Mouse (Mus musculus): ENCODE results near the gene Cdk14. TPM values are rescaled to one million over a fixed set of nuclear protein-coding genes. Genes with fewer than 3 reads are reported as not detected.

The Cdk14 gene
- polyA plus RNA-seq, 1 experiment = 2.9 TPM

DNA sequence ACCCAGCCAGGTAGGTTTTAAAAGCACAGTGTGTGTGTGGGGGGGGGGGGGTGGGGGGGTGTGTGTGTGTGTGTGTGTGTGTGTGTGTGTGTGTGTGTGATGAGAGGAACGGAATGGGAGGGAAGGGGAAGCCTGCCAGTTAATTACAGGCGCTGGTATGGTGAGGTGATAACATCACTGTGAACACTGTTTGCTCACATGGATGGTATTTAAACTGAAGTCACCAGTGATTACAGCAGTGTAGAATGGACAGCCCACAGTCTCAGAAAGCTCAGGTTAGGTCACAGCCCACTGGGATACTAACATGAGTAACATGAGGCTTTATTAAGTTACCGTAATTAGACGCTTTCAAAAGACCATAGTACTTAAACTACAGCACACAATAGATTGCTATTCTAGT is 129.4 kb downstream of the Cdk14 start:
- no peaks in the 10 kb centered on the region for H3K27me3 ChIP-seq (ENCODE audit: control insufficient read depth, insufficient read depth, low read length)
- no peak overlapping the region for H3K27ac ChIP-seq (ENCODE audit: insufficient read depth, low read length)
- WGBS = 85% methylated on average over 4 of the region's 4 CpGs
- no peak for TF ChIP-seq POLR2A (IDR thresholded peaks at IDR 0.05; ENCODE audit: low read depth, low read length)
- no peak for TF ChIP-seq CTCF (IDR thresholded peaks at IDR 0.05; ENCODE audit: extremely low read depth, insufficient read depth, insufficient read length, insufficient replicate concordance)
- H3K36me3 ChIP-seq (ENCODE audit: control insufficient read depth, insufficient read depth, low read length) = no peaks in the 10 kb centered on the region
- no peak for DNase-seq (ENCODE audit: low read depth in 1 of 2, low spot score in 2 of 2)
- no peaks in the 10 kb centered on the region for H3K4me1 ChIP-seq (ENCODE audit: control insufficient read depth, insufficient read depth, insufficient read length)
- H3K4me3 ChIP-seq (ENCODE audit: extremely low read depth, insufficient read depth, insufficient read length) = no peak overlapping the region

DNA sequence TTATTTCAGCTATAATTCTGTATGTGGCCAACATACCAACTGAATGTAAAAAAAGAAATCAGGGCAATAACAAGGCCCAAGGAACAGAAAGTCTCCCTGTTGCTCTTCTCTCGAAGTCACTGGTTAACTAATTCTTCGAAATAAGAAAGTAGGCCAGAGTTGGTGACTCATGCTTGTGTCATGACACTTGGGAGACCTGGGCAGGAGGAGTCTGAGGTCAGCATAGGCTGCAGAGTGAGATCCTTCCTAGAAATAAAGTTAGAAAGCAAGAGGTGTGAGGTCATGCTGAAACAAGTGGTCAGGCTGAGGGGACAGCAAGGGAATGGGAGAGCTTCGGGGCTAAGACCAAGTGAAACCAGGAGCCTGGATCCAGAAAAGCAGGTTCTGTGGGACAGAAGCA is 134.2 kb downstream of the Cdk14 start:
- Histone ChIP-seq H3K36me3 (ENCODE audit: control insufficient read depth, insufficient read depth, low read length) (no peaks in the 10 kb centered on the region), H3K4me3 (ENCODE audit: extremely low read depth, insufficient read depth, insufficient read length) (no peak overlapping the region), H3K27me3 (ENCODE audit: control insufficient read depth, insufficient read depth, low read length) (no peaks in the 10 kb centered on the region), H3K27ac (ENCODE audit: insufficient read depth, low read length) (no peak overlapping the region), H3K4me1 (ENCODE audit: control insufficient read depth, insufficient read depth, insufficient read length) (no peaks in the 10 kb centered on the region)
- WGBS = 74% methylated on average over 3 of the region's 3 CpGs
- TF ChIP-seq POLR2A (IDR thresholded peaks at IDR 0.05; ENCODE audit: low read depth, low read length) = no peak
- no peak for DNase-seq (ENCODE audit: low read depth in 1 of 2, low spot score in 2 of 2)

- no peak overlapping the region for H3K4me3 ChIP-seq (ENCODE audit: extremely low read depth, insufficient read depth, insufficient read length)
- no peaks in the 10 kb centered on the region for H3K36me3 ChIP-seq (ENCODE audit: control insufficient read depth, insufficient read depth, low read length)
- H3K27ac ChIP-seq (ENCODE audit: insufficient read depth, low read length) = no peak overlapping the region
- H3K27me3 ChIP-seq (ENCODE audit: control insufficient read depth, insufficient read depth, low read length) = no peaks in the 10 kb centered on the region
- no peaks in the 10 kb centered on the region for H3K4me1 ChIP-seq (ENCODE audit: control insufficient read depth, insufficient read depth, insufficient read length)
- DNase-seq (ENCODE audit: low read depth in 1 of 2, low spot score in 2 of 2) = no peak
- 85% methylated on average over 5 of the region's 5 CpGs for WGBS
- TF ChIP-seq POLR2A (IDR thresholded peaks at IDR 0.05; ENCODE audit: low read depth, low read length) (no peak), CTCF (IDR thresholded peaks at IDR 0.05; ENCODE audit: extremely low read depth, insufficient read depth, insufficient read length, insufficient replicate concordance) (no peak)
Observed at GRCm38 (mm10) chr5:5284531-5284930, 135.6 kb downstream of the Cdk14 start.

DNA sequence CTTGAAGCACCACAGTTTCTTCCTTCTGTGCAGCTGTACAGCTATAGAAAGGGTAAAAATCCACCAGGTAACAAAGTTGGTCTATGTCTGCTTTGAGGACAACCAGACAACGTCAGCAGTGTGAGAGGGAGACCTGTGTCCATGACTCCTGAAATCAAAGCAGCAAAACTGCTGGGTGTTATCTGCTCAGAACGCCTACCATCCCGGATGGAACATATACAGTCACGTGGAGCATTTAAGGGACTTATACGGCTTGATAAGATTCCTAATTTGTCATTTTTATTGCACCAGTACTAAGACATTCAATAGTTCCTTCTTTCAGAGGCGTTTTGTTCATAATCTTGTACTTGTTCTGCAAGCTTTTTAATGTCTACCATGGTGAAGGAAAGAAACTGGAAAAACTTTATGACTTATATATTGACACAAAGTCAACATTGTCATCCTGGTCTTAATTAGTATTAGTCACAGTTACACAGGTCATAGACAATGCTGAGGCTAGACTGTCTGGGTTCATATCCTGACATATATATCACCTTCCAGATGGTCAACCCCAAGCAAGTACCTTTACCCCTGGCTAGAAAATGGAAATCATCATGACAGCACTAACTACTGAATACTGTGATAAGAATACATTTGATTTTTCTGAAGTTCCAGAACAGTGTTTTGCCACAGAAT is 136.2 kb downstream of the Cdk14 start:
- Histone ChIP-seq H3K27ac (ENCODE audit: insufficient read depth, low read length) (no peak overlapping the region), H3K4me3 (ENCODE audit: extremely low read depth, insufficient read depth, insufficient read length) (no peak overlapping the region), H3K27me3 (ENCODE audit: control insufficient read depth, insufficient read depth, low read length) (no peaks in the 10 kb centered on the region), H3K36me3 (ENCODE audit: control insufficient read depth, insufficient read depth, low read length) (no peaks in the 10 kb centered on the region), H3K4me1 (ENCODE audit: control insufficient read depth, insufficient read depth, insufficient read length) (no peaks in the 10 kb centered on the region)
- DNase-seq (ENCODE audit: low read depth in 1 of 2, low spot score in 2 of 2) = no peak
- 84% methylated on average over 6 of the region's 6 CpGs for WGBS
- TF ChIP-seq CTCF (IDR thresholded peaks at IDR 0.05; ENCODE audit: extremely low read depth, insufficient read depth, insufficient read length, insufficient replicate concordance) = no peak
- TF ChIP-seq POLR2A (IDR thresholded peaks at IDR 0.05; ENCODE audit: low read depth, low read length) = no peak

GRCm38 (mm10) chr5:5282425-5282824 is 137.7 kb downstream of the Cdk14 start:
- DNase-seq (ENCODE audit: low read depth in 1 of 2, low spot score in 2 of 2) = no peak
- Histone ChIP-seq H3K27ac (ENCODE audit: insufficient read depth, low read length) (no peak overlapping the region), H3K4me1 (ENCODE audit: control insufficient read depth, insufficient read depth, insufficient read length) (no peaks in the 10 kb centered on the region), H3K4me3 (ENCODE audit: extremely low read depth, insufficient read depth, insufficient read length) (no peak overlapping the region), H3K36me3 (ENCODE audit: control insufficient read depth, insufficient read depth, low read length) (no peaks in the 10 kb centered on the region), H3K27me3 (ENCODE audit: control insufficient read depth, insufficient read depth, low read length) (no peaks in the 10 kb centered on the region)
- WGBS = 90% methylated on average over 5 of the region's 5 CpGs
- TF ChIP-seq POLR2A (IDR thresholded peaks at IDR 0.05; ENCODE audit: low read depth, low read length) (no peak), CTCF (IDR thresholded peaks at IDR 0.05; ENCODE audit: extremely low read depth, insufficient read depth, insufficient read length, insufficient replicate concordance) (no peak)

DNA sequence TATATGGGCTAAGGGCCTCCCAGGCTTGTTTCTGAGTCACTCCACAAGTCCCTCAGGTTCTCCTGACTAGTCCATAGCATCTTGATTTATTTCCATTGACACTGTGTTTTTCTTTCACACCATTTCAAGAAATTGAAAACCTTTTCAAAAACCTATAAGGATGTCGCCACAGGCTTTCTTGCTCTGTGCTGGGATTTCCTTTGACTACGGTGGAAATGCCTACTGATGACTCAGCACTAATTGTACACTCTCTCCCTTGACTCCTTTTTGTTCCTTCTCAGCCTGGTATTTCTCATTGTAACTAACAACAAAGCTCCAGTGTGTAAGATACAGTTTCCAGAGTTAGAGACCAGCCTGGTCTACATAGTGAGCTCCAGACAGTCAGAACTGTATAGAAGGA is 144.8 kb downstream of the Cdk14 start:
- Histone ChIP-seq H3K27ac (ENCODE audit: insufficient read depth, low read length) (no peak overlapping the region), H3K36me3 (ENCODE audit: control insufficient read depth, insufficient read depth, low read length) (no peaks in the 10 kb centered on the region), H3K4me1 (ENCODE audit: control insufficient read depth, insufficient read depth, insufficient read length) (no peaks in the 10 kb centered on the region), H3K4me3 (ENCODE audit: extremely low read depth, insufficient read depth, insufficient read length) (no peak overlapping the region), H3K27me3 (ENCODE audit: control insufficient read depth, insufficient read depth, low read length) (no peaks in the 10 kb centered on the region)
- TF ChIP-seq CTCF (IDR thresholded peaks at IDR 0.05; ENCODE audit: extremely low read depth, insufficient read depth, insufficient read length, insufficient replicate concordance) (no peak), POLR2A (IDR thresholded peaks at IDR 0.05; ENCODE audit: low read depth, low read length) (no peak)
- WGBS = 47% methylated on average over 2 of the region's 2 CpGs
- no peak for DNase-seq (ENCODE audit: low read depth in 1 of 2, low spot score in 2 of 2)

GRCm38 (mm10) chr5:5274318-5274717 is 145.8 kb downstream of the Cdk14 start:
- no peak overlapping the region for H3K4me3 ChIP-seq (ENCODE audit: extremely low read depth, insufficient read depth, insufficient read length)
- TF ChIP-seq CTCF (IDR thresholded peaks at IDR 0.05; ENCODE audit: extremely low read depth, insufficient read depth, insufficient read length, insufficient replicate concordance) = no peak
- TF ChIP-seq POLR2A (IDR thresholded peaks at IDR 0.05; ENCODE audit: low read depth, low read length) = no peak
- H3K4me1 ChIP-seq (ENCODE audit: control insufficient read depth, insufficient read depth, insufficient read length) = no peaks in the 10 kb centered on the region
- no peaks in the 10 kb centered on the region for H3K36me3 ChIP-seq (ENCODE audit: control insufficient read depth, insufficient read depth, low read length)
- H3K27me3 ChIP-seq (ENCODE audit: control insufficient read depth, insufficient read depth, low read length) = no peaks in the 10 kb centered on the region
- DNase-seq (ENCODE audit: low read depth in 1 of 2, low spot score in 2 of 2) = no peak
- WGBS = 95% methylated on average over 6 of the region's 6 CpGs
- no peak overlapping the region for H3K27ac ChIP-seq (ENCODE audit: insufficient read depth, low read length)

Measured in spleen, adult 2 months (tissue).